Mouse (Mus musculus): ENCODE measurements around the gene Snrnp27.

DNA sequence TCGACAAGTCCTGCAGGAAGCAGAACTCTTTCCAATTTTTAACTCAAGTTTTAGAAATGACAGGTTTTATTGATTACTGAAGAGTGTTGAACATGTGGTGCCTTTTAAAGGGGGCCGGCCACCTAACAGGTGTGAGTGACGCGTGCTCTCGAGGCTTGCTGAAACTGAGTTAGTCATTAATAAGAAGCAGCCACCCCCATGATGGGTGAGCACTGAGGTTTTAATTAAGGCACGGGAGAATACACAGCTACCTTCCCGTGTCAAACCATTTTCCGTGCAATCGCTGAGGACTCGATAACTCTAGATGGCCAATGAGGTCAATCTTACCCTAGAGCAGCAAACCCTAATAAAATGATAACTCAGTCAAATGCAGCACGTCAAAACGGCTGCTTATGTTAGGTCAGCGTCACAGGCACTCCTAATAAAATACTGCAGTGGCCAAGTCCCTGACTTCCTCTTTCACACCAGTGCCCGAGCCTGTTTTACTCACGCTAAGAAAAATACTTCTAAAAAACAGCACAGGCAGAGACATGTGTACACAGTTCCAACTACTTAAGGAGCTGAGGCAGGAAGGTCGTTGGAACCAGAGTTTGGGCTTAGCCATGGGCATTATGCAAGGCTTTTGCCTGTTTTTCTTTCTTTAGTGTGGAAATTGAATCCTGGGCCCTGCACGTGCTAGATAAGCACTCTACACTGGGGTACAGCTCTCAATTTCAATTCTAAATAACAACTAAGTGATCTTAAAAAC lies 18.6 kb downstream of the Snrnp27 start:
- no peak for TF ChIP-seq CTCF (conservative IDR thresholded peaks at IDR 0.05; ENCODE audit: low read length)
- TF ChIP-seq POU5F1 (IDR thresholded peaks at IDR 0.05; ENCODE audit: borderline replicate concordance, low read length): no peak
- TF ChIP-seq NANOG (IDR thresholded peaks at IDR 0.05; ENCODE audit: borderline replicate concordance, low read length): no peak
